Mouse (Mus musculus) G1E-ER4 (cell line): Measurements from ENCODE around the gene Wdhd1. TPM values are rescaled to one million over a fixed set of nuclear protein-coding genes. Genes with fewer than 3 reads are reported as not detected.

ENCODE experiments used
- GATA1 ChIP-seq: IDR thresholded peaks from one replicate; pipeline ENCODE4 v1.8.0; 2012; ENCODE audit warnings: low read length, inconsistent platforms
- polyA plus RNA-seq: library from polyadenylated mRNA; stranded (reverse); fragments of >175 nt; gene quantifications from 2 replicates; pipeline ENCODE4 v1.2.3, GENCODE M21; 2012

Wdhd1 gene
- polyA plus RNA-seq, 1 experiment: 6.5 TPM

DNA sequence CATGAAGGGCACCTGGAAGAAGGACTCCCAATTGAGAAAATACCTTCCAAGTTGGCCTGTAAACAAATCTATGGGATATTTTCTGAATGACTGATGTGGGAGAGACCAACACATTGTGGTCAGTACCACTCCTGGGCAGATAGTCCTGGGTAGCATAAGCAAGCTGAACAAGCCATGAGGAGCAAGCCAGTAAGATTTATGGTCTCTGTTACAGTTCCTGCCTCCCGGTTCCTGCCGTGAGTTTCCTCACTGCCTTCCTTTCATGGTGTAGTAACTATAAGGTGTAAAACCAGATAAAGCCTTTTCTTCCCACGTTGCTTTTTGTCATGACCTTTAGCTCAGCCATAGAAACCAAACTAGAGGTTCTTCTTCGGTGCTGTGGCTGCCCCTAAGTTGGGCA lies 39.4 kb downstream of the Wdhd1 start:
- no peak for TF ChIP-seq GATA1

GRCm38 (mm10) chr14:47236491-47236890 lies 40.2 kb downstream of the Wdhd1 start:
- no peak for TF ChIP-seq GATA1

- no peak for TF ChIP-seq GATA1
Measured at GRCm38 (mm10) chr14:47234526-47235250, 42.0 kb downstream of the Wdhd1 start.

GRCm38 (mm10) chr14:47234032-47234431 lies 42.6 kb downstream of the Wdhd1 start:
- TF ChIP-seq GATA1: no peak

GRCm38 (mm10) chr14:47233602-47234001 lies 43.1 kb downstream of the Wdhd1 start:
- no peak for TF ChIP-seq GATA1

- TF ChIP-seq GATA1: no peak
Measured at GRCm38 (mm10) chr14:47229796-47230376, 46.8 kb downstream of the Wdhd1 start.

DNA sequence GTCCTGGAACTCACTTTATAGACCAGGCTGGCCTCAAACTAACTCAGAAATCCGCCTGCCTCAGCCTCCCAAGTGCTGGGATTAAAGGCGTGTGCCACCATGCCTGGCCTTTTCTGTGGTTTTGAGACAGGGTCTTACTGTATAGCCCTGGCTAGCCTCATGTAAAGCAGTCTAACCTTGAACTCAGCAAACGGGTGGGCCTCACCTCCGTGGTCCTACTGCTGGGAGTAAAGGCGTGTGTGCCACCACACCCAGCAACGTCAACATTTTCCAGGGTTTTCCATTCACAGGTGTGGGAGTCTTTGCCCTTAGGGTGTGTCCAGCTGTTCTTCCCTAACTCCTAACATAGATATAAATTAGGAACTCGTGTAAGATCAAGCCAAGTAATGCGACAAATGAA lies 50.7 kb downstream of the Wdhd1 start:
- TF ChIP-seq GATA1: no peak

DNA sequence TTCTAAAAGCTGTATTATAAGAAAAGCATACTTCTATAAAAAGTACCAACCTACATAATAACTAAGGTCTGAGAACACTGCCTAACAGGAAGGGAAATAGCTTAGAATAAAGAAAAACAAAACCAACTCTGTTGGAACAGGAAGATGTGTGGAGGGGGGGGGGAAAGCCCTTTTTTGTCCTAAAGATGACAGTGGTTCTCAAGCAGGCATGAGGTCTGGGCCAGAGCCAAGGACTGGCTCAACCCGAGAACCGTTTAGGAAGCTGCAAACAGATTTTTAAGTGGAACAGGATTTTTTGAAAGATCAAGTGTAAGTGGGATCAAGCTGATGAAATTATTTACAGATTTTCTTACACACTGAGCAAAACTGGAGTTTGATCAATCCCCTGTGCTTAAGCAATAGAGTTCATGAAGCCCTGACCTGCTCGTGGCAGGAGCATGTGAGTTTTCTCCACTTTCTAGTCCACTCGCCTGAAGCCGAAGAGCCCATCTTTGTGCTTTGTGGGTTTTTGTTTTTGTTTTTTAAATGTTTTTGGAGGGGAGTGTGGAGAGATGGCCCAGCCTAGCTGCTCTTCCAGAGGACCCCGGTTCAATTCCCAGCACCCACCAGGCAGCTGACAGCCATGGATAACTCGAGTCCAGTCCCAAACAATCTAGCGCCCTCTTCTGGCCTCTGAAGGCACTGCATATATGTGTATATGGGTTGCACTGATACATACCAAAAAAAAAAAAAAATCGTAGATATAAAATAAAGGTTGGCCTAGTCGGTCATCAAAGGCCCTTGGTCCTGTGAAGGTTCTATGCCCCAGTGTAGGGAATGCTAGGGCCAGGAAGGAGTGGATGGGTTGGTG lies 52.0 kb downstream of the Wdhd1 start:
- no peak for TF ChIP-seq GATA1

GRCm38 (mm10) chr14:47222631-47223450 lies 53.8 kb downstream of the Wdhd1 start:
- no peak for TF ChIP-seq GATA1

DNA sequence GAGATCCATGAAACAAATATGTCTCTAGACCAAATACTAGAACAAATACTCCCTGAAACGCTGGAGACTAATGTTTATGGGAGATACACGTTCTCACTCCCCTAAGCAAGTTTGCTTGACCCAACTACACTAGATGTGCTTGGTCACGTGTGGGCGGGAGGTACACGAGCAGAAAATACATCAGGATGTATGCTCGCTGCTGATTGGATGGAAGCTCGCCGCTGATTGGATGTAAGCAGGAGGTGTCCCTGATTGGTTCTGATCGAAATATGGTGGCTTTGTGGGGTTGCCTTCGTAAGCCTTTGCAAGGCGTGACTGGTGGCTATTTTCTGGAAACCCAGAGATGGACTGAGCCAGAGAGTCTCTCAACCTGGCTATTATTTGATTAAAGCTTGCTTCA lies 55.1 kb downstream of the Wdhd1 start:
- no peak for TF ChIP-seq GATA1

- TF ChIP-seq GATA1: no peak
Measured at GRCm38 (mm10) chr14:47220231-47221025, 56.2 kb downstream of the Wdhd1 start.

DNA sequence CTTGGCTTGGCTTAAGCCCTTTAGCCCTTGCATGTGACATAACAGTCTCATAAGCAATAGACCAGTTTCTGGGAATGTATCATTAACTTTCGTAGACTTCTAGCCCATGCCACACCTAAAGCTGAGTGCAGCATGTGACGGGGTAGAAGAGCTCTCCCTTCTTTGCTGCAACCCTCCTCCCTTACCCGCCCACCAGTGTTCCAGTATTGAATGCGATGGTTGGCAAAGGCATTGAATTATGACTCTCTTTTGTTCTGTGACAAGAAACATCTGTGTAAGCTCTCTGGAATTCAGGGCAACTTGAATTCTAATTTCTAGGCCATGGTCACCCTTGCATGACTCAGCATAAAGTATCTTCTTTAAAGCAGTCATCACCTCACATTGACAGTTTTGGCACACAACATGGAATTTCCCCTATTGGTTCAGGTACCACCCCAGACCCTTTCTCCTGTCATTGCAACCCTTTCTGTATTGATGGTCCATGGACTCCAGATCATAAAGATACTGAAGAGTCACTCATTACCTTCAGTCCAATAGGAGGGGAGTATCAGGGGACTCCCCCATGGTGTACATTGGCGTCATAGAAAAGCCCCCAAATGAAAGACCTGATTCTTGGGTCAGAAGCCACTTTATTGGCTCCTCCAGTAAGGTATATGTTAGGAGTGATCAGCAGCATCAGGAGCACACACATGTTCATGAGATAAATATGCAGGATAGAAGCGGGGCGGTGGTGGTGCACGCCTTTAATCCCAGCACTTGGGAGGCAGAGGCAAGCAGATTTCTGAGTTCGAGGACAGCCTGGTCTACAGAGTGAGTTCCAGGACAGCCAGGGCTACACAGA lies 57.7 kb downstream of the Wdhd1 start:
- TF ChIP-seq GATA1: no peak

DNA sequence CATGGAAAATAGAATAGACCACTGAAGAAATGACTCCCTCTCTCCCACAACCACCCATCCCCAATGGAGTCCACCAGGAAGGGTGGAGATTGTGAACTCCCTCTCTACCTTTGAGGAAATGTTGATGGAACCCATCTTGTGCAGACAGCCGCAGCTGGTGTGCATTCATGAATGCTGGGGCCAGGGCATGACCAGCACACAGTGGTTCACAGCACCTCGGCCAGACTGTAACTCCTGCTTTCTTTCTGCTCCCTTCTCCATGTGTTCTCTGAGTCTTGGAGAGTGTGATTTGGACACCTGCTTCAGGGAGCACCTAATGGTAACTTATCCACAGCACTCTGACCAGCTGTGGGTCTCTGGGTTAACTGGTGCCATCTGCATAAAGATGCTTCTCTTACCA lies 60.1 kb downstream of the Wdhd1 start:
- no peak for TF ChIP-seq GATA1

DNA sequence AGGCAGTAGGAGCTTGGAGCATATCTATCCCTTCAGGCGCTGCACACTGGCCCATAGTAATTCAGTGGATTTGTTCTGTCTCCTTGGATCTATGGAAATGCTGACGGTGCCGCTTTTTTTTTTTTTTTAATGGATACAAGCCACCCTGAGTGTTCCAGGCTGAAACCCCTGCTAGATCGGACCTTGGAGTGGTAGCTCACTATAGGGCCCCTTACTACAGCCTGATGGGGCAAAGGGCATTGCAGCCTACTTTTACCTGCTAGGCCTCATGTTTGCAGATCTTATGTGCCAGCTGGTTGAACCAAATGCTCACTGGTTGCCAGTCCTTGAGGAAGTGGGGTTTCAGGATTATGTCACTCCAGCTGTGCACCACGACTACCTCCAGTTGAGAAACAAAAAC lies 62.3 kb downstream of the Wdhd1 start:
- no peak for TF ChIP-seq GATA1
